Mouse (Mus musculus) kidney, adult 2 months (tissue): ENCODE measurements at regions not wholly inside any gene's neighbourhood (a gene's known extent, or its start where the extent isn't known, plus 50 kb on each side); places are given as distances from the start of the nearest gene placed in this dataset.
A peak's percentile ranks its signal among the peaks of the same experiment; 100 is the strongest.
"Not testable (repeated sequence)": the region's sequence is repeated elsewhere in the genome, so short reads cannot be mapped to it uniquely, and the experiment has no call there.

ENCODE experiments used
- DNase-seq: peaks from one replicate; pipeline ENCODE4 v3.0.0; 2021
- H3K27ac ChIP-seq: fragments of 200-500 bp; 2 replicates; pipeline ENCODE4 v1.5.1; 2012; ENCODE audit warnings: low read depth, low read length, control low read depth, inconsistent platforms; ENCODE audit not compliant: insufficient read depth
- H3K27me3 ChIP-seq: fragments of 200-500 bp; replicated peaks from 2 replicates; pipeline ENCODE4 v1.6.1; 2012; ENCODE audit warnings: mild to moderate bottlenecking, moderate library complexity, low read length, inconsistent platforms; ENCODE audit not compliant: control insufficient read depth, insufficient read depth
- H3K36me3 ChIP-seq: fragments of 200-500 bp; 2 replicates; pipeline ENCODE4 v1.6.1; 2012; ENCODE audit warnings: mild to moderate bottlenecking, moderate library complexity, low read length, inconsistent platforms; ENCODE audit not compliant: control insufficient read depth, insufficient read depth
- H3K4me1 ChIP-seq: fragments of 200-500 bp; 2 replicates; pipeline ENCODE4 v1.6.1; 2011; ENCODE audit warnings: low read length; ENCODE audit not compliant: control insufficient read depth, insufficient read depth
- H3K4me3 ChIP-seq: fragments of 200-500 bp; 2 replicates; pipeline ENCODE4 v1.5.1; 2011; ENCODE audit warnings: mild to moderate bottlenecking, low read depth, low read length, control low read depth; ENCODE audit not compliant: insufficient read depth
- CTCF ChIP-seq: fragments of 200-500 bp; conservative IDR thresholded peaks from 2 replicates; pipeline ENCODE4 v1.5.1; 2011; ENCODE audit warnings: low read depth, mild to moderate bottlenecking, control low read depth, low read length, moderate library complexity, mixed read lengths; ENCODE audit not compliant: insufficient read depth, insufficient read length
- POLR2A ChIP-seq: fragments of 200-500 bp; IDR thresholded peaks from one replicate; pipeline ENCODE4 v1.6.1; 2011; ENCODE audit warnings: low read depth, low read length, control low read depth
- WGBS: fragments of 180-500 bp; shearing (Covaris S2); methylation state at CpG from one replicate; pipeline ENCODE4 v1.1.7; 2018; 5-methylcytosine and 5-hydroxymethylcytosine counted together

GRCm38 (mm10) chr10:119082861-119083260 lies 157.0 kb downstream of the Cand1 start:
- H3K36me3 ChIP-seq, result no peaks in the 10 kb centered on the region
- no peak for DNase-seq
- H3K4me3 ChIP-seq, result no peak overlapping the region
- TF ChIP-seq CTCF (no peak), POLR2A (no peak)
- no peaks in the 10 kb centered on the region for H3K4me1 ChIP-seq
- H3K27ac ChIP-seq, result no peak overlapping the region
- H3K27me3 ChIP-seq, result no peaks in the 10 kb centered on the region
- WGBS, result 85% methylated on average over 2 of the region's 2 CpGs

- H3K27ac ChIP-seq, H3K27me3 ChIP-seq, H3K4me3 ChIP-seq, H3K36me3 ChIP-seq, DNase-seq, H3K4me1 ChIP-seq: not testable (repeated sequence)
- WGBS, result 77% methylated on average over 3 of the region's 3 CpGs
These were observed 158.1 kb downstream of the Cand1 start for GRCm38 (mm10) chr10:119081766-119082165.

- TF ChIP-seq CTCF, result no peak
- TF ChIP-seq POLR2A, result no peak
- Histone ChIP-seq H3K27ac (no peak overlapping the region), H3K4me3 (no peak overlapping the region), H3K36me3 (no peaks in the 10 kb centered on the region), H3K4me1 (peaks cover 3% of the 10 kb centered on the region; the same call in 1 of the 2 replicates), H3K27me3 (no peaks in the 10 kb centered on the region)
- peak; percentile 71 for DNase-seq
- WGBS, result 13% methylated on average over 12 of the region's 12 CpGs
These were observed 163.7 kb downstream of the Cand1 start for GRCm38 (mm10) chr10:119076100-119076566.

- no peak for DNase-seq
- 62% methylated on average over 15 of the region's 15 CpGs for WGBS
- no peak for TF ChIP-seq CTCF
- no peak for TF ChIP-seq POLR2A
- no peak overlapping the region for H3K27ac ChIP-seq
- H3K4me3 ChIP-seq, result no peak overlapping the region
- H3K27me3 ChIP-seq, result no peaks in the 10 kb centered on the region
- H3K4me1 ChIP-seq, result peaks cover 3% of the 10 kb centered on the region; the same call in 1 of the 2 replicates
- no peaks in the 10 kb centered on the region for H3K36me3 ChIP-seq
These were observed 165.0 kb downstream of the Cand1 start for GRCm38 (mm10) chr10:119074887-119075286.

- no peak for DNase-seq
- no peak overlapping the region for H3K27ac ChIP-seq
- peaks cover 3% of the 10 kb centered on the region; the same call in 1 of the 2 replicates for H3K4me1 ChIP-seq
- H3K27me3 ChIP-seq, result no peaks in the 10 kb centered on the region
- WGBS, result 96% methylated on average over 3 of the region's 3 CpGs
- no peak for TF ChIP-seq CTCF
- no peak for TF ChIP-seq POLR2A
- H3K36me3 ChIP-seq, result no peaks in the 10 kb centered on the region
- no peak overlapping the region for H3K4me3 ChIP-seq
These were observed 165.9 kb downstream of the Cand1 start for GRCm38 (mm10) chr10:119073991-119074390.

GRCm38 (mm10) chr10:119069410-119069809 lies 170.4 kb downstream of the Cand1 start:
- H3K4me1 ChIP-seq, result no peaks in the 10 kb centered on the region
- H3K27ac ChIP-seq, result no peak overlapping the region
- H3K36me3 ChIP-seq, result no peaks in the 10 kb centered on the region
- no peaks in the 10 kb centered on the region for H3K27me3 ChIP-seq
- TF ChIP-seq POLR2A (no peak), CTCF (no peak)
- WGBS, result 73% methylated on average over 11 of the region's 11 CpGs
- no peak for DNase-seq
- no peak overlapping the region for H3K4me3 ChIP-seq

GRCm38 (mm10) chr10:119067838-119068237 lies 172.0 kb downstream of the Cand1 start:
- Histone ChIP-seq H3K36me3 (no peaks in the 10 kb centered on the region), H3K27me3 (no peaks in the 10 kb centered on the region), H3K27ac (no peak overlapping the region), H3K4me1 (no peaks in the 10 kb centered on the region), H3K4me3 (no peak overlapping the region)
- DNase-seq, result no peak
- 88% methylated on average over 6 of the region's 6 CpGs for WGBS
- TF ChIP-seq CTCF (no peak), POLR2A (no peak)

- Histone ChIP-seq H3K27me3 (no peaks in the 10 kb centered on the region), H3K27ac (no peak overlapping the region), H3K36me3 (no peaks in the 10 kb centered on the region), H3K4me1 (no peaks in the 10 kb centered on the region), H3K4me3 (no peak overlapping the region)
- no peak for DNase-seq
- no peak for TF ChIP-seq POLR2A
- TF ChIP-seq CTCF, result no peak
- WGBS, result 92% methylated on average over 8 of the region's 8 CpGs
These were observed 172.5 kb downstream of the Cand1 start for GRCm38 (mm10) chr10:119067366-119067765.
